Mouse (Mus musculus): ENCODE data around the gene Dnm3.

Gene Dnm3

DNA sequence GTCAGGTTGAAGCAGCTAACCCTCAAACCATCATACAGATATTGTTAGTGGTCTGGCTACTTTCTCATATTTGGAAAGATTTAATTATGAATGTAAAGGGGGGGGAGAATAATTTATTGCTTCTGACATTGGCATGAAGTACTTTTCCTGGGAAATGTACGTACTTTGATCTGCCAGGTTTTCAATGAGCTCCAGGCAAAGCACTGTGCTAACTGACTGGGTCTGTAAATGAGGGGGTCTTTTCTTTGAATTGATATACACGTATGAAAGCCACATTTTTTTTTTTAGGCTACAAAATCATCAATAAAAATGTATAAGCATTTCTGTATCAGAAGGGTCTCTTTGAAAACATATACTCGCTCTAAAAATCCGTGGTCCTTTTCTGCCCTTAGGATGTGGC is 457.1 kb downstream of the Dnm3 start:
- 90% methylated on average over 4 of the region's 4 CpGs for WGBS

DNA sequence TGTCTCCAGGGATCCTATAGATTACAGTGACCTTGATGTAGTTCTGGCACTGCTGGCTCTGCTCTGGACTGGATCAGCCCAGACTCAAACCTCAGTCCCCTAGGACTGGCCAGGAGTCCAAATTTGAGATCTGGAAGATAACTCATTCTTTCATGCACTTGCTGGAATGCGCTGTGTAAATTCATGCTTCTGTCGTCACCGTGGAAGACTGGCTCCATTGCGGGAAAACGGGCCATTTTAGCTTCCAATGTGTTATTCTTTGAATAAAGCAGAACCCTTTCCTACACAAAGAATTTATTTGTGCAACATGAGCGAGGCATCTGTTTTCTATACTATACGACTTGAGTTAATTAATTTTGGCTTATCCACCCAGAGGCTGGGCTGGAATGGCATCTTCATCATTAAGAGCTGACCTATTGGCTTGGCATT is 457.5 kb downstream of the Dnm3 start:
- 71% methylated on average over 7 of the region's 7 CpGs for WGBS

DNA sequence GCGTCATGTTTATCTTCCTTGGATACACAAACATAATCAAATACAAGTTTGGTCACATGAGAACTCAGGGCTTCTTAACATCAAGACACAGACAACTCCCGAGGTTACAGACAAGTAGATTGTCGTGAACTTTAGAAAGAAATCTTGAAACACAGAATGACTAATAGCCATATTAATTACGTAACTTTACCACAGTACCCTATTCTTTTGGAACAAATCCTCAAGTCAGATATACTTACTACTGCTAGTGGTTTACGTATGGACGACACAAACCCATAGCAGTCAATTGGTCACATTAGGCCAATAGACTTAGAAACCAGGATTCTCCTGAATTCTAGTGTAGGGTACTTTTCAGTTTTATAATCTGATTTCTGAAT is 459.2 kb downstream of the Dnm3 start:
- 89% methylated on average over 6 of the region's 6 CpGs for WGBS

- WGBS, result 74% methylated on average over 13 of the region's 13 CpGs
These were observed 459.7 kb downstream of the Dnm3 start for GRCm38 (mm10) chr1:162017975-162018600.

DNA sequence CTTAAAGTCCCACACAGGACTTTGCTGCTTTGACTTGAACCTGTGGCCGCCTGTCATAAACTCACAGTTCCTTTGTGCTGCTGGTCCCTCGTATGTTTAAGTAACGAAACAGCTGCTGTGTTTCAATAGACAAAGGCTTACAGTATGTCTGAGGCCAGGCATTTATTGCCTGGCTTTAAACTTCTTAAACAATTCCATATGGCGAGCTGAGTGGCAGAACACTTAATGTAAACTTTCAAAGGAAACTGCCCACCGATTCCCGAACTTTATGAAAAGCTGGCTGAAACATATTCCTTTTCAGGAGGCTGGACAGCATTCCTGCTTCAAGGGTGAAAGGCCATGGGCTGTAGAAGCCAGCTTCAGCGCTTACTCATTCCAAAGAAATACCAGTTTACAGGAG is 460.9 kb downstream of the Dnm3 start:
- 79% methylated on average over 7 of the region's 7 CpGs for WGBS

- WGBS, result 83% methylated on average over 8 of the region's 8 CpGs
These were observed 462.5 kb downstream of the Dnm3 start for GRCm38 (mm10) chr1:162015247-162015862.

DNA sequence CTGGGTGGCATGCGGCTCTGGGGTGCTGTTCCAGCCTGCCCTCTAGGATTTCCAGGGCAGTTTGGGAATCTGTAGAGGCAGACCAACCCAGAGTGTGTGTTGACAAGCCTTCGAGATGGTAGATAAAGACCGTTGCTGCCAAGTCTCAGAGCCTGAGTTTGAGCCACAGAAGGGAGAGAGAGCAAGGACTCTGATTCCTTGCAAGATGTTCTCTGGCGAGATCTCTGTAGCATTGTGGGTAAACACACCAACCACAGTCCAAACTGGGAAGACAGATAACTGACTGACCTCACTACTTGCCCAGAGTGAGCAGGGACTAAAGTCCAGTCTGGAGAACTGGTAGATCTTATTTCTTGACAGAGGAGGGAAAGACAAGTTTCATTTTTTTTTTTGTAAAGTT is 464.3 kb downstream of the Dnm3 start:
- 87% methylated on average over 4 of the region's 4 CpGs for WGBS

DNA sequence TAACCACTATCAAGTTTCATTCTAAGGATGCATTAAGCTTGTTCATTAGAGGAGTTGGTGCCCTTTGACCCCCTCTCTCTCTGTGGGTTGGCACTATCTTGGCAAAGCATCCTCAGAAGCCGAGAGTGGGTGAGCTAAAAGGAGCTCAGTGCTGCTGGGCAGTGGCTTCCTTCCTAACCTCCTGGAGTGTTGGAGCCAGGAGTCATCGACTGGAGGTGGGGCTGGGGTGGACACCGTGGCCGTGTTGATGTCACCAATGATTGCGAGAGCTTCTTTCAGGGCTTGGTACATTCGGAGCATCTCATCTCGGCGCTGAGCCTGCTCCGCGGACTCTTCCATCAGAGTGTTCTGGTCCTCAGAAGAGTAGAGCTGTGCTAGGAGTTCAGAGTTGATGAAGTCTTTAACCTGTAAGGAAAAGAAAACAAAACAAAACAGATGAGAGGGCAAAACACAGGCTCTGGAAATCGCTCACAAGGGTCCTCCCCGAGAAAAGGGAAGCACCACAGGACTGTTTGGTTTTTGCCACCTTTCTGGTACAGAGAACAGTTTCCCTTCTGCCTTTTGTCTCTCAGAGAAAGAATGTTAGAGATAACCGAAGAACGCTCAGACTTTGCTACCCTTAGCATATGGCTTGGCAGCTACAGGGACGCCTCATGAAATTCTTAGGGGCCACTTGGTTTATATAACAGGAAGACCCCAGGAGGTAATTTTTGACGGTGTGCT is 466.1 kb downstream of the Dnm3 start:
- WGBS, result 78% methylated on average over 16 of the region's 16 CpGs

GRCm38 (mm10) chr1:162009086-162009485 is 468.7 kb downstream of the Dnm3 start:
- WGBS, result 69% methylated on average over 8 of the region's 8 CpGs

DNA sequence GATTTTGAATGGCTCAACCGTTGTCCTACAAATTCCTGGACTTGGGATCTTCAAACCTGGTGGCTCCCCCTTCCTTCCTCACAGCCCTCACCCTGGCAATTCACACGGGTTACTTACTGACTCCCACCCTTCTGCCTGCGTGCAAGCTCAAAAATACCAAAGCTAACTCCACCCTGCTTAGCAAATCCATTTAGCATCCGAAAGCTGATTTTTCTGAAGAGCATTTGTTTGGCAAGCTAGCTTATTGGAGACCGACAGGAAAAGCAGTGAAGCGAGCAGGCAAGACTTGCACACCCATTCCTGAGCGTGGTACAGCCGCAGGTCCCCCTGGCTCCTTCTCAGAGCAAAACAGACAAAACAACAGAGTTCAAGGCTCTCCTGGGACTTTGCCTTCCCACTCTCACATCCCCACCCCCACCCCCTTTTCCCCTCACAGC is 469.2 kb downstream of the Dnm3 start:
- 38% methylated on average over 8 of the region's 8 CpGs for WGBS

DNA sequence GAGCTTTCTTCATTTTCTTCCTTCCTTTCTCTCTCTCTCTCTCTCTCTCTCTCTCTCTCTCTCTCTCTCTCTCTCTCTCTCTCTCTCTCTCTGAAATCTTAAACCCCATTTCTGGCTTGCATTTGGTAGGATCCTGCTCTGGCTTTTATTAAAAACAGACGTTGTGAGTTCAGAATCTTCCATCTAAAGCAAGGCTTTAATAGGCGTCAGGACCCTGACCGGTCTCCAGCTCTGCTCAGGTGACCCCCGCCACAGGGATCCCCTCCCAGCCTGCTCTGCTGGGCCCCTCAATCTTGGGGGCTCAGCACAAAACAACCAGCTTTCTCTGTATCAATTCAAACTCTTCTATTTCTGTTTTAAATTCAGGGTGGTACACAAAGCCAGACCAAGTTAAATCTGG is 469.6 kb downstream of the Dnm3 start:
- 76% methylated on average over 4 of the region's 4 CpGs for WGBS

DNA sequence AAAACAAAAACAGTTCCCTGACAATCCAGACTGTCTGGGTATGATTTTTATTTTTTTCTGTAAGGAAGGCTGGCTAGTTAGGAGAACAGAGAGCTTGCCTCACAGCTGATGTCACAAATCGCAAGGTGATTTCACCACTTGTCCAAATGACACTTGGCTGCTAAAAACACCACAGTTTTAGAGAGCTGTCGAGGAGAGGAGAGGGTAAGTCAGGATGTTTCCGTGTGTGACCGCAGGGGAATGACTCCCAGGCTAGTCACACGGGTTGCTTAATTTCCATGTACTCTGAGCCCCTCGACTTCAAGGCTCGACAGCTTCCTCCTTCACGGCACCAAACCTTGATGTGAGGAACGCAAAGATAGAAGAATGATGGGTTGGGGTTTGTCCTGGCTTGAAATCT is 471.7 kb downstream of the Dnm3 start:
- 92% methylated on average over 9 of the region's 9 CpGs for WGBS

GRCm38 (mm10) chr1:162004821-162005770 is 472.7 kb downstream of the Dnm3 start:
- WGBS, result 66% methylated on average over 23 of the region's 23 CpGs

GRCm38 (mm10) chr1:162004518-162004780 is 473.4 kb downstream of the Dnm3 start:
- 70% methylated on average over 7 of the region's 7 CpGs for WGBS

GRCm38 (mm10) chr1:162003729-162004517 is 473.9 kb downstream of the Dnm3 start:
- 75% methylated on average over 14 of the region's 14 CpGs for WGBS

DNA sequence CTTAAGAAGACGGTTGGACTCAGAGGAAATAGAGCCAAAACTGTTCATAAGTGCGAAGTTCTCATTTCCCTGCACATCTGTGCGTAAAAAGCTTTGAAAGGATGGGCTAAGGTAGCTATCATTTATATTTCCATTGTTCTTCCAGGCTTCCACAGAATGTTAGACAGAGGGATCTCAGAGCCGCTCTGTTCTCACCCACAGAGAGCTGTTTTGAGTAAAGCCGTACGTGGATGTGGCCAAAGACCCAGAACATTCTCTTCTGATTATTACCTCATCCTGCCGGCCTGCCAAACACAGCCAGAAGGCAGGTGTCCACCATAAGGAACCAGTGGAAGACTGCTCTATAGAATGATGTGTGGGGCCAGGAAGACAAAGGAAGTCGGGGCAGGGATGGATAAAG is 476.5 kb downstream of the Dnm3 start:
- 58% methylated on average over 8 of the region's 8 CpGs for WGBS

GRCm38 (mm10) chr1:161999882-162000371 is 477.9 kb downstream of the Dnm3 start:
- WGBS, result 9% methylated on average over 4 of the region's 4 CpGs

GRCm38 (mm10) chr1:161999338-161999737 is 478.5 kb downstream of the Dnm3 start:
- WGBS, result 39% methylated on average over 5 of the region's 5 CpGs

DNA sequence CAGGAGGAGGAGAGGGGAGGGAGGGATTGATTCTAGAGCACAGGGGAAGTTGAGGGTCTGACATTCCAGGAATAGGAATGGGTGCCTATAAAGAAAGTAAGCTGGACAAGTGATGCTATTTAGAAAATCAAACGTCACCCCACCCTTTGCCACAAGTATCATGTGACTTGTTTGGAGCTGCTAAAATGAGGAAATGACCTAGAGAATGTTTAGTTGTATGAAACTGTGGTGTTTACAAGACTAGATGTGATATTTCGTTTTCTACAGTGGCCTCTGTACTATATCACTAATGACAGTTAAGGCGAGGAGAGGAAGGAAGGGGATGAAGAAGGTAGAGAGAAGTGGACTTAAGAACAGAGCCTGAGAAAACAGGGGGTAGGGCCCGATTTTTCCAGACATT is 479.1 kb downstream of the Dnm3 start:
- 72% methylated on average over 4 of the region's 4 CpGs for WGBS

DNA sequence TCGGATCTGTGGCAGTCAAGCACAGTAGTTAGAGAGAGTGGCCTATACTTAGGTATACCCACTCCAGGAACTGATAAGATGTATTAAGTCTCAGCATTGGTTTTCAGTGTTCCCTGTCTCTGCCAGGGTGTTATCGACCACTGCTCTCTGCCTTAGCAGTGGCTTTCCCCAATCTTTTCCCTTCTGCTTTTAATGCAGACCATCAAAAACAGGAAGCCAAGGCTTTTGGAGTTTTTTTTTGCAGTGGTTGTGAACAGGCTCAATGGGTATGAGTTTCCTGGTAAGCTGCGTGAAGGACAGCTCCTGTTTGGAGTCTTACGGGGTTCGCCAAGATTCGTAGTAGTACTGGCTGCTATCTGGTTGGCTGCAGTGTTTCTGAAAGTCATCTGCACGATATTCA is 485.4 kb downstream of the Dnm3 start:
- 92% methylated on average over 7 of the region's 7 CpGs for WGBS

DNA sequence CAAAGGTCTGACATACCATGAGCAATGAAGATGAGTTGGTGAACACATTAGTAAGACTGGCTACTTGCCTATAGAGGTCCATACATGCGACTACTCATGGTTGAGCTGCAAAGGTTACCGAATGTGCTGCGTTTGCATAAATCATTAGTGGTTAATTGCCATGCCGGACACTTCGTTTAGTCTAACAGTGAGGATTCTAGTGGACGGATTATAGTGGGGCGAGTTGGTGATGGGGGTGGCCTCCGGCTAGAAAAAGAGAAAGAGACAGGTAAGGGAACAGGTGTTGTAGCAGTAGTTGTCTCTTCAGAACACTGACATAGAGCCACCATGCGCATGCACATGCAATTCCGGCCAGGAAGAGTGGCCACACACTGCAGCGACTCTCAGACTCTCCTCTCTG is 486.0 kb downstream of the Dnm3 start:
- WGBS, result 94% methylated on average over 11 of the region's 11 CpGs

All from cerebral cortex, adult 2 months (tissue).